Mouse (Mus musculus) neural tube, embryonic 15.5 days (tissue): ENCODE data around the gene Sypl. TPM values are rescaled to one million over a fixed set of nuclear protein-coding genes. Genes with fewer than 3 reads are reported as not detected.
"Not testable (repeated sequence)": the region's sequence is repeated elsewhere in the genome, so short reads cannot be mapped to it uniquely, and the experiment has no call there.

Experiments
- ATAC-seq: fragments of 200-750 bp; cut with Nextera tagmentation; 2 replicates; pipeline ENCODE4 v1.8.0; 2017; ENCODE audit warnings: mild to moderate bottlenecking, moderate TSS enrichment, moderate library complexity; ENCODE audit not compliant: low FRiP score
- H3K27ac ChIP-seq: fragments of 300-500 bp; sonication (generic); replicated peaks from 2 replicates; pipeline ENCODE4 v1.5.1; 2015; ENCODE audit warnings: mild to moderate bottlenecking, inconsistent platforms
- H3K27me3 ChIP-seq: fragments of 300-500 bp; sonication (generic); replicated peaks from 2 replicates; pipeline ENCODE4 v1.6.1; 2015; ENCODE audit warnings: inconsistent platforms
- H3K36me3 ChIP-seq: fragments of 300-500 bp; sonication (generic); 2 replicates; pipeline ENCODE4 v1.6.1; 2015; ENCODE audit warnings: inconsistent platforms
- H3K4me1 ChIP-seq: fragments of 300-500 bp; sonication (generic); 2 replicates; pipeline ENCODE4 v1.6.1; 2015; ENCODE audit warnings: inconsistent platforms
- H3K4me2 ChIP-seq: fragments of 300-500 bp; sonication (generic); 2 replicates; pipeline ENCODE4 v1.6.1; 2015; ENCODE audit warnings: inconsistent platforms, mild to moderate bottlenecking, moderate library complexity
- H3K4me3 ChIP-seq: fragments of 300-500 bp; sonication (generic); replicated peaks from 2 replicates; pipeline ENCODE4 v1.5.1; 2015; ENCODE audit warnings: mild to moderate bottlenecking, inconsistent platforms
- H3K9ac ChIP-seq: fragments of 300-500 bp; sonication (generic); replicated peaks from 2 replicates; pipeline ENCODE4 v1.6.1; 2015; ENCODE audit warnings: mild to moderate bottlenecking, inconsistent platforms
- H3K9me3 ChIP-seq: fragments of 300-500 bp; sonication (generic); replicated peaks from 2 replicates; pipeline ENCODE4 v1.6.1; 2016; ENCODE audit warnings: inconsistent platforms
- WGBS: fragments of 180-500 bp; shearing (Covaris S2); methylation state at CpG from one replicate; pipeline ENCODE4 v1.1.7; 2015; ENCODE audit warnings: mixed read lengths; 5-methylcytosine and 5-hydroxymethylcytosine counted together
- polyA plus RNA-seq: library from polyadenylated mRNA; unstranded; fragments of >200 nt; fragmentation: Nextera tagmentation; extraction: Ambion mirVana; gene quantifications from 2 replicates; pipeline ENCODE4 v1.2.1, GENCODE M21; 2015

Sypl gene
- polyA plus RNA-seq, 1 experiment from 2014 or later: 39.2 TPM

- no peak overlapping the region for H3K4me3 ChIP-seq
- no peak overlapping the region for H3K4me2 ChIP-seq
- no peaks in the 10 kb centered on the region for H3K36me3 ChIP-seq
- H3K27me3 ChIP-seq: no peaks in the 10 kb centered on the region
- H3K9me3 ChIP-seq: no peaks in the 10 kb centered on the region
- no peak overlapping the region for H3K9ac ChIP-seq
- ATAC-seq: no peak
- H3K4me1 ChIP-seq: no peaks in the 10 kb centered on the region
- no peak overlapping the region for H3K27ac ChIP-seq
- WGBS: 100% methylated on average over 1 of the region's 1 CpGs
Measured at GRCm38 (mm10) chr12:32982631-32983030, 28.9 kb downstream of the Sypl start.

- no peaks in the 10 kb centered on the region for H3K4me1 ChIP-seq
- no peaks in the 10 kb centered on the region for H3K9me3 ChIP-seq
- H3K4me3 ChIP-seq: no peak overlapping the region
- no peaks in the 10 kb centered on the region for H3K36me3 ChIP-seq
- no peak overlapping the region for H3K4me2 ChIP-seq
- no peaks in the 10 kb centered on the region for H3K27me3 ChIP-seq
- no peak overlapping the region for H3K9ac ChIP-seq
- WGBS: 100% methylated on average over 1 of the region's 1 CpGs
- ATAC-seq: no peak
- H3K27ac ChIP-seq: no peak overlapping the region
Measured at GRCm38 (mm10) chr12:32983081-32983480, 29.4 kb downstream of the Sypl start.

GRCm38 (mm10) chr12:32986284-32986683 is 32.6 kb downstream of the Sypl start:
- no peaks in the 10 kb centered on the region for H3K4me1 ChIP-seq
- H3K4me2 ChIP-seq: no peak overlapping the region
- no peaks in the 10 kb centered on the region for H3K27me3 ChIP-seq
- H3K9ac ChIP-seq: no peak overlapping the region
- ATAC-seq: no peak
- H3K27ac ChIP-seq: no peak overlapping the region
- no peaks in the 10 kb centered on the region for H3K9me3 ChIP-seq
- no peak overlapping the region for H3K4me3 ChIP-seq
- 66% methylated on average over 1 of the region's 1 CpGs for WGBS
- no peaks in the 10 kb centered on the region for H3K36me3 ChIP-seq

GRCm38 (mm10) chr12:32989731-32990130 is 36.0 kb downstream of the Sypl start:
- Histone ChIP-seq H3K9ac (no peak overlapping the region), H3K27ac (no peak overlapping the region), H3K4me1 (no peaks in the 10 kb centered on the region), H3K4me3 (no peak overlapping the region), H3K36me3 (no peaks in the 10 kb centered on the region), H3K27me3 (no peaks in the 10 kb centered on the region), H3K9me3 (no peaks in the 10 kb centered on the region), H3K4me2 (no peak overlapping the region)
- no peak for ATAC-seq
- 65% methylated on average over 12 of the region's 12 CpGs for WGBS

- Histone ChIP-seq H3K4me1 (no peaks in the 10 kb centered on the region), H3K9me3 (no peaks in the 10 kb centered on the region), H3K36me3 (no peaks in the 10 kb centered on the region), H3K4me3 (no peak overlapping the region), H3K27ac (no peak overlapping the region), H3K9ac (no peak overlapping the region), H3K27me3 (no peaks in the 10 kb centered on the region), H3K4me2 (no peak overlapping the region)
- WGBS: 74% methylated on average over 5 of the region's 5 CpGs
- ATAC-seq: no peak
Measured at GRCm38 (mm10) chr12:32994081-32994480, 40.4 kb downstream of the Sypl start.

GRCm38 (mm10) chr12:32995081-32995834 is 41.6 kb downstream of the Sypl start:
- Histone ChIP-seq H3K9me3 (no peaks in the 10 kb centered on the region), H3K4me2 (no peak overlapping the region), H3K9ac (no peak overlapping the region), H3K27ac (no peak overlapping the region), H3K27me3 (no peaks in the 10 kb centered on the region), H3K36me3 (no peaks in the 10 kb centered on the region), H3K4me1 (no peaks in the 10 kb centered on the region), H3K4me3 (no peak overlapping the region)
- 88% methylated on average over 4 of the region's 4 CpGs for WGBS
- ATAC-seq: no peak

GRCm38 (mm10) chr12:32998766-32999165 is 45.1 kb downstream of the Sypl start:
- H3K27ac ChIP-seq: no peak overlapping the region
- no peak overlapping the region for H3K9ac ChIP-seq
- ATAC-seq: no peak
- no peak overlapping the region for H3K4me2 ChIP-seq
- no peaks in the 10 kb centered on the region for H3K36me3 ChIP-seq
- 84% methylated on average over 5 of the region's 5 CpGs for WGBS
- no peak overlapping the region for H3K4me3 ChIP-seq
- no peaks in the 10 kb centered on the region for H3K4me1 ChIP-seq
- no peaks in the 10 kb centered on the region for H3K9me3 ChIP-seq
- no peaks in the 10 kb centered on the region for H3K27me3 ChIP-seq

- not testable (repeated sequence) for H3K4me3 ChIP-seq, H3K27me3 ChIP-seq, H3K4me1 ChIP-seq, H3K4me2 ChIP-seq, ATAC-seq, H3K27ac ChIP-seq, H3K9ac ChIP-seq, H3K9me3 ChIP-seq, H3K36me3 ChIP-seq
- 32% methylated on average over 3 of the region's 3 CpGs for WGBS
Measured at GRCm38 (mm10) chr12:32999778-33000177, 46.1 kb downstream of the Sypl start.

GRCm38 (mm10) chr12:33000402-33000801 is 46.7 kb downstream of the Sypl start:
- no peaks in the 10 kb centered on the region for H3K4me1 ChIP-seq
- no peaks in the 10 kb centered on the region for H3K36me3 ChIP-seq
- H3K27ac ChIP-seq: no peak overlapping the region
- H3K9me3 ChIP-seq: no peaks in the 10 kb centered on the region
- no peak overlapping the region for H3K4me3 ChIP-seq
- no peak overlapping the region for H3K9ac ChIP-seq
- no peaks in the 10 kb centered on the region for H3K27me3 ChIP-seq
- WGBS: 62% methylated on average over 4 of the region's 4 CpGs
- no peak for ATAC-seq
- no peak overlapping the region for H3K4me2 ChIP-seq

GRCm38 (mm10) chr12:33003339-33003965 is 49.8 kb downstream of the Sypl start:
- H3K36me3 ChIP-seq: no peaks in the 10 kb centered on the region
- no peaks in the 10 kb centered on the region for H3K4me1 ChIP-seq
- H3K4me2 ChIP-seq: no peak overlapping the region
- no peak overlapping the region for H3K27ac ChIP-seq
- no peak overlapping the region for H3K4me3 ChIP-seq
- ATAC-seq: no peak
- no peaks in the 10 kb centered on the region for H3K27me3 ChIP-seq
- no peak overlapping the region for H3K9ac ChIP-seq
- H3K9me3 ChIP-seq: no peaks in the 10 kb centered on the region
- 63% methylated on average over 8 of the region's 8 CpGs for WGBS

GRCm38 (mm10) chr12:33005858-33006257 is 52.2 kb downstream of the Sypl start:
- ATAC-seq: no peak
- Histone ChIP-seq H3K9ac (no peak overlapping the region), H3K4me2 (no peak overlapping the region), H3K4me1 (no peaks in the 10 kb centered on the region), H3K9me3 (no peaks in the 10 kb centered on the region), H3K36me3 (no peaks in the 10 kb centered on the region), H3K27ac (no peak overlapping the region), H3K27me3 (no peaks in the 10 kb centered on the region), H3K4me3 (no peak overlapping the region)
- whole genome bisulfite sequencing: 89% methylated on average over 5 of the region's 5 CpGs

GRCm38 (mm10) chr12:33007176-33007575 is 53.5 kb downstream of the Sypl start:
- H3K9ac ChIP-seq: no peak overlapping the region
- 100% methylated on average over 2 of the region's 2 CpGs for WGBS
- no peaks in the 10 kb centered on the region for H3K36me3 ChIP-seq
- no peaks in the 10 kb centered on the region for H3K4me1 ChIP-seq
- H3K27me3 ChIP-seq: no peaks in the 10 kb centered on the region
- H3K4me3 ChIP-seq: no peak overlapping the region
- no peaks in the 10 kb centered on the region for H3K9me3 ChIP-seq
- no peak for ATAC-seq
- no peak overlapping the region for H3K4me2 ChIP-seq
- no peak overlapping the region for H3K27ac ChIP-seq
